Mouse (Mus musculus) liver, embryonic 11.5 days (tissue): ENCODE data around the gene Pcnx. TPM values are rescaled to one million over a fixed set of nuclear protein-coding genes. Genes with fewer than 3 reads are reported as not detected.

Source experiments
- ATAC-seq: fragments of 200-750 bp; cut with Nextera tagmentation; replicated peaks from 2 replicates; pipeline ENCODE4 v1.8.0; 2017; ENCODE audit warnings: moderate number of reproducible peaks, mild to moderate bottlenecking, moderate TSS enrichment, moderate library complexity; ENCODE audit not compliant: low FRiP score
- DNase-seq: peaks from one replicate; pipeline ENCODE4 v3.0.0-alpha.2; 2017; ENCODE audit warnings: low spot score
- H3K27ac ChIP-seq: fragments of 300-500 bp; sonication (generic); 2 replicates; pipeline ENCODE4 v1.5.1; 2014; ENCODE audit warnings: mild to moderate bottlenecking, low read depth, low read length, control low read depth
- H3K27me3 ChIP-seq: fragments of 300-500 bp; sonication (generic); replicated peaks from 2 replicates; pipeline ENCODE4 v1.6.1; 2014; ENCODE audit warnings: low read length, mixed read lengths; ENCODE audit not compliant: control insufficient read depth, insufficient read depth
- H3K36me3 ChIP-seq: fragments of 300-500 bp; sonication (generic); 2 replicates; pipeline ENCODE4 v1.6.1; 2014; ENCODE audit warnings: mild to moderate bottlenecking, low read length, moderate library complexity, mixed read lengths; ENCODE audit not compliant: control insufficient read depth, insufficient read depth
- H3K4me1 ChIP-seq: fragments of 300-500 bp; sonication (generic); replicated peaks from 2 replicates; pipeline ENCODE4 v1.6.1; 2014; ENCODE audit warnings: low read length, mixed read lengths; ENCODE audit not compliant: control insufficient read depth, insufficient read depth
- H3K4me2 ChIP-seq: fragments of 300-500 bp; sonication (generic); 2 replicates; pipeline ENCODE4 v1.6.1; 2014; ENCODE audit warnings: mild to moderate bottlenecking, control low read depth, moderate library complexity
- H3K4me3 ChIP-seq: fragments of 300-500 bp; sonication (generic); 2 replicates; pipeline ENCODE4 v1.5.1; 2014; ENCODE audit warnings: low read depth, low read length, control low read depth
- H3K9ac ChIP-seq: fragments of 300-500 bp; sonication (generic); 2 replicates; pipeline ENCODE4 v1.6.1; 2014; ENCODE audit warnings: low read depth, low read length, control low read depth
- H3K9me3 ChIP-seq: fragments of 300-500 bp; sonication (generic); 2 replicates; pipeline ENCODE4 v1.6.1; 2016; ENCODE audit warnings: low read length, inconsistent platforms, mixed read lengths; ENCODE audit not compliant: control insufficient read depth
- WGBS: fragments of 180-500 bp; shearing (Covaris S2); extraction: QIAGEN DNeasy Blood & Tissue Kit; methylation state at CpG from one replicate; pipeline ENCODE4 v1.1.7; 2014; 5-methylcytosine and 5-hydroxymethylcytosine counted together
- polyA plus RNA-seq: library from polyadenylated mRNA; unstranded; fragments of >200 nt; fragmentation: Nextera tagmentation; extraction: Ambion mirVana; gene quantifications from 2 replicates; pipeline ENCODE4 v1.2.1, GENCODE M21; 2014

The Pcnx gene
- polyA plus RNA-seq, 1 experiment from 2014 or later, result 9.4 TPM

- H3K27me3 ChIP-seq, result no peaks in the 10 kb centered on the region
- WGBS, result 95% methylated on average over 3 of the region's 3 CpGs
Observed at GRCm38 (mm10) chr12:81880161-81880560, 20.3 kb downstream of the Pcnx start.

GRCm38 (mm10) chr12:81883255-81884106, 23.7 kb downstream of the Pcnx start:
- Histone ChIP-seq H3K4me2 (no peak overlapping the region), H3K36me3 (no peaks in the 10 kb centered on the region), H3K27me3 (no peaks in the 10 kb centered on the region), H3K4me1 (peaks cover 4% of the 10 kb centered on the region; the same call in 1 of the 2 replicates), H3K27ac (no peak overlapping the region), H3K9me3 (no peaks in the 10 kb centered on the region), H3K4me3 (no peak overlapping the region), H3K9ac (no peak overlapping the region)
- 79% methylated on average over 11 of the region's 11 CpGs for WGBS
- DNase-seq (no peak), ATAC-seq (no peak)

More at GRCm38 (mm10) chr12:81880161-81880560, 20.3 kb downstream of the Pcnx start:
- no peak overlapping the region for H3K4me3 ChIP-seq
- H3K27ac ChIP-seq, result no peak overlapping the region
- ATAC-seq (no peak), DNase-seq (no peak)
- H3K36me3 ChIP-seq, result no peaks in the 10 kb centered on the region
- no peaks in the 10 kb centered on the region for H3K9me3 ChIP-seq
- no peak overlapping the region for H3K9ac ChIP-seq
- no peak overlapping the region for H3K4me2 ChIP-seq
- no peaks in the 10 kb centered on the region for H3K4me1 ChIP-seq

GRCm38 (mm10) chr12:81884107-81884398, 24.2 kb downstream of the Pcnx start:
- Histone ChIP-seq H3K27ac (no peak overlapping the region), H3K9ac (no peak overlapping the region), H3K4me1 (peaks cover 4% of the 10 kb centered on the region; the same call in 1 of the 2 replicates), H3K36me3 (no peaks in the 10 kb centered on the region), H3K4me3 (no peak overlapping the region), H3K4me2 (no peak overlapping the region), H3K27me3 (no peaks in the 10 kb centered on the region), H3K9me3 (no peaks in the 10 kb centered on the region)
- no peak for ATAC-seq
- WGBS, result 74% methylated on average over 3 of the region's 3 CpGs
- no peak for DNase-seq

- H3K36me3 ChIP-seq, result no peaks in the 10 kb centered on the region
- whole genome bisulfite sequencing, result 75% methylated on average over 5 of the region's 5 CpGs
- H3K27me3 ChIP-seq, result no peaks in the 10 kb centered on the region
- H3K4me1 ChIP-seq, result peaks cover 4% of the 10 kb centered on the region; the same call in 1 of the 2 replicates
- no peak overlapping the region for H3K27ac ChIP-seq
- no peak overlapping the region for H3K4me3 ChIP-seq
- H3K4me2 ChIP-seq, result no peak overlapping the region
- no peaks in the 10 kb centered on the region for H3K9me3 ChIP-seq
- ATAC-seq (no peak), DNase-seq (no peak)
- H3K9ac ChIP-seq, result no peak overlapping the region
Observed at GRCm38 (mm10) chr12:81884983-81885382, 25.2 kb downstream of the Pcnx start.

- 45% methylated on average over 4 of the region's 4 CpGs for WGBS
Observed at GRCm38 (mm10) chr12:81885982-81886381, 26.2 kb downstream of the Pcnx start.

GRCm38 (mm10) chr12:81888954-81889353, 29.1 kb downstream of the Pcnx start:
- peaks cover 4% of the 10 kb centered on the region; the same call in 1 of the 2 replicates for H3K4me1 ChIP-seq
- DNase-seq (no peak), ATAC-seq (no peak)
- H3K4me3 ChIP-seq, result no peak overlapping the region
- H3K9ac ChIP-seq, result no peak overlapping the region
- no peaks in the 10 kb centered on the region for H3K9me3 ChIP-seq
- H3K27ac ChIP-seq, result no peak overlapping the region
- WGBS, result 85% methylated on average over 5 of the region's 5 CpGs
- no peaks in the 10 kb centered on the region for H3K27me3 ChIP-seq
- H3K36me3 ChIP-seq, result no peaks in the 10 kb centered on the region
- H3K4me2 ChIP-seq, result no peak overlapping the region

More at GRCm38 (mm10) chr12:81885982-81886381, 26.2 kb downstream of the Pcnx start:
- Histone ChIP-seq H3K27me3 (no peaks in the 10 kb centered on the region), H3K4me2 (no peak overlapping the region), H3K4me1 (peaks cover 4% of the 10 kb centered on the region; the same call in 1 of the 2 replicates), H3K27ac (no peak overlapping the region), H3K36me3 (no peaks in the 10 kb centered on the region), H3K4me3 (no peak overlapping the region), H3K9me3 (no peaks in the 10 kb centered on the region), H3K9ac (no peak overlapping the region)
- ATAC-seq (no peak), DNase-seq (no peak)

- no peaks in the 10 kb centered on the region for H3K27me3 ChIP-seq
- no peaks in the 10 kb centered on the region for H3K9me3 ChIP-seq
- H3K27ac ChIP-seq, result no peak overlapping the region
- ATAC-seq, result no peak
- H3K9ac ChIP-seq, result no peak overlapping the region
- 0 out of 2 replicates have a peak, but pooled peaks cover 3% of the 10 kb centered on the region for H3K36me3 ChIP-seq
- H3K4me1 ChIP-seq, result no peaks in the 10 kb centered on the region
- no peak overlapping the region for H3K4me3 ChIP-seq
- no peak overlapping the region for H3K4me2 ChIP-seq
- WGBS, result 70% methylated on average over 1 of the region's 1 CpGs
- no peak for DNase-seq
Observed at GRCm38 (mm10) chr12:81891946-81892345, 32.1 kb downstream of the Pcnx start.

GRCm38 (mm10) chr12:81894311-81894710, 34.5 kb downstream of the Pcnx start:
- Histone ChIP-seq H3K27me3 (no peaks in the 10 kb centered on the region), H3K27ac (no peak overlapping the region), H3K4me1 (no peaks in the 10 kb centered on the region), H3K36me3 (0 out of 2 replicates have a peak, but pooled peaks cover 3% of the 10 kb centered on the region), H3K9ac (no peak overlapping the region), H3K4me3 (no peak overlapping the region), H3K4me2 (no peak overlapping the region), H3K9me3 (no peaks in the 10 kb centered on the region)
- WGBS, result 85% methylated on average over 5 of the region's 5 CpGs
- ATAC-seq (no peak), DNase-seq (no peak)

GRCm38 (mm10) chr12:81895986-81896385, 36.2 kb downstream of the Pcnx start:
- no peak overlapping the region for H3K27ac ChIP-seq
- no peaks in the 10 kb centered on the region for H3K9me3 ChIP-seq
- 92% methylated on average over 6 of the region's 6 CpGs for WGBS

More at GRCm38 (mm10) chr12:81895986-81896385, 36.2 kb downstream of the Pcnx start:
- no peak for DNase-seq
- Histone ChIP-seq H3K27me3 (no peaks in the 10 kb centered on the region), H3K4me3 (no peak overlapping the region), H3K4me1 (no peaks in the 10 kb centered on the region), H3K9ac (no peak overlapping the region), H3K4me2 (no peak overlapping the region), H3K36me3 (0 out of 2 replicates have a peak, but pooled peaks cover 3% of the 10 kb centered on the region)
- ATAC-seq, result no peak
